Mouse (Mus musculus): ENCODE measurements around the gene Ncoa3.
"Not testable (repeated sequence)": the region's sequence is repeated elsewhere in the genome, so short reads cannot be mapped to it uniquely, and the experiment has no call there.

Ncoa3 gene

GRCm38 (mm10) chr2:165992270-165993172 lies at the start of gene Ncoa3:
Gene Ncoa3 (plus strand): TSS chr2:165992636.
- ATAC-seq (ENCODE audit: low TSS enrichment): peak; percentile 94

- no peak for ATAC-seq (ENCODE audit: low TSS enrichment)
Measured at GRCm38 (mm10) chr2:165943113-165943512, 49.3 kb upstream of the Ncoa3 start.

GRCm38 (mm10) chr2:165944576-165945351 lies 47.7 kb upstream of the Ncoa3 start:
- ATAC-seq (ENCODE audit: low TSS enrichment): no peak

- ATAC-seq (ENCODE audit: low TSS enrichment): no peak
Measured at GRCm38 (mm10) chr2:165946046-165946564, 46.3 kb upstream of the Ncoa3 start.

- no peak for ATAC-seq (ENCODE audit: low TSS enrichment)
Measured at GRCm38 (mm10) chr2:165948007-165948406, 44.4 kb upstream of the Ncoa3 start.

GRCm38 (mm10) chr2:165948785-165949184 lies 43.7 kb upstream of the Ncoa3 start:
- not testable (repeated sequence) for ATAC-seq (ENCODE audit: low TSS enrichment)

- ATAC-seq (ENCODE audit: low TSS enrichment): no peak
Measured at GRCm38 (mm10) chr2:165949719-165950118, 42.7 kb upstream of the Ncoa3 start.

GRCm38 (mm10) chr2:165951432-165952068 lies 40.9 kb upstream of the Ncoa3 start:
- no peak for ATAC-seq (ENCODE audit: low TSS enrichment)

GRCm38 (mm10) chr2:165954872-165955271 lies 37.6 kb upstream of the Ncoa3 start:
- ATAC-seq (ENCODE audit: low TSS enrichment): no peak

- ATAC-seq (ENCODE audit: low TSS enrichment): no peak
Measured at GRCm38 (mm10) chr2:165955386-165955785, 37.0 kb upstream of the Ncoa3 start.

GRCm38 (mm10) chr2:165956096-165956740 lies 36.2 kb upstream of the Ncoa3 start:
- ATAC-seq (ENCODE audit: low TSS enrichment): no peak

- ATAC-seq (ENCODE audit: low TSS enrichment): peak; percentile 62; the same call in 1 of the 2 replicates
Measured at GRCm38 (mm10) chr2:165957257-165957828, 35.1 kb upstream of the Ncoa3 start.

- ATAC-seq (ENCODE audit: low TSS enrichment): no peak
Measured at GRCm38 (mm10) chr2:165958556-165958955, 33.9 kb upstream of the Ncoa3 start.

GRCm38 (mm10) chr2:165960695-165961094 lies 31.7 kb upstream of the Ncoa3 start:
- ATAC-seq (ENCODE audit: low TSS enrichment): no peak

GRCm38 (mm10) chr2:165962824-165963223 lies 29.6 kb upstream of the Ncoa3 start:
- ATAC-seq (ENCODE audit: low TSS enrichment): no peak

- ATAC-seq (ENCODE audit: low TSS enrichment): no peak
Measured at GRCm38 (mm10) chr2:165964121-165964520, 28.3 kb upstream of the Ncoa3 start.

GRCm38 (mm10) chr2:165967076-165967475 lies 25.4 kb upstream of the Ncoa3 start:
- no peak for ATAC-seq (ENCODE audit: low TSS enrichment)

GRCm38 (mm10) chr2:165967823-165968555 lies 24.4 kb upstream of the Ncoa3 start:
- no peak for ATAC-seq (ENCODE audit: low TSS enrichment)

- ATAC-seq (ENCODE audit: low TSS enrichment): no peak
Measured at GRCm38 (mm10) chr2:165968876-165969275, 23.6 kb upstream of the Ncoa3 start.

- no peak for ATAC-seq (ENCODE audit: low TSS enrichment)
Measured at GRCm38 (mm10) chr2:165969391-165969790, 23.0 kb upstream of the Ncoa3 start.

Data from frontal cortex, adult (tissue).